Mouse (Mus musculus): Measurements from ENCODE around the gene Sept3.

GRCm38 (mm10) chr15:82325382-82325781 is 50.7 kb downstream of the Sept3 start:
- TF ChIP-seq CTCF (IDR thresholded peaks at IDR 0.05; ENCODE audit: control insufficient read depth, insufficient read depth, low read length) (no peak), POLR2A (IDR thresholded peaks at IDR 0.05; ENCODE audit: borderline replicate concordance, control insufficient read depth, low read depth, low read length) (no peak)
